Mouse (Mus musculus) frontal cortex, adult (tissue): ENCODE measurements around the gene Ptpn7.

Experiments
- ATAC-seq: cut with Nextera tagmentation; 2 replicates; pipeline ENCODE4 v1.9.2; 2017; ENCODE audit warnings: mild to moderate bottlenecking, moderate library complexity, mixed read lengths; ENCODE audit not compliant: low TSS enrichment

Gene Ptpn7

DNA sequence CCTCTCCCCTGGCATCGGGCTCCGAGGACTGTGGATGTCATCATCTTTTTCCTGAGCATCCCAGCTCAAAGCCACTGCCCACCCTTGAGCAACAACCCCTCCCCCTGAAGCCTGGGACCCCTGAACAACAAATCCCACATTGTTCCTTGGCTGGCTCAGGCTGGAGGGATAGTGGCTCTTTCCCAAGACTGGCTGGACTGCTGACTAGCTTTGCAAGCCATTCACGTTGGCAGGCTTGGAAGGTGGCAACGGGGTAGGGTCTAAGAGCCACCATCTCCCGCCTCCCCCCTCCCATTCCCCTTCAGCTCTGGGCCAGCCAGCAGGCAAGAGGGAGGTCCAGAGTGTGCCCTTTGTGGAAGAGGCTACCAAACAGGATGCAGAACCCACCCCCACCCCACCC lies 26.1 kb downstream of the Ptpn7 start:
- 0 out of 2 replicates have a peak, but pooled peaks have one; percentile 7 for ATAC-seq

DNA sequence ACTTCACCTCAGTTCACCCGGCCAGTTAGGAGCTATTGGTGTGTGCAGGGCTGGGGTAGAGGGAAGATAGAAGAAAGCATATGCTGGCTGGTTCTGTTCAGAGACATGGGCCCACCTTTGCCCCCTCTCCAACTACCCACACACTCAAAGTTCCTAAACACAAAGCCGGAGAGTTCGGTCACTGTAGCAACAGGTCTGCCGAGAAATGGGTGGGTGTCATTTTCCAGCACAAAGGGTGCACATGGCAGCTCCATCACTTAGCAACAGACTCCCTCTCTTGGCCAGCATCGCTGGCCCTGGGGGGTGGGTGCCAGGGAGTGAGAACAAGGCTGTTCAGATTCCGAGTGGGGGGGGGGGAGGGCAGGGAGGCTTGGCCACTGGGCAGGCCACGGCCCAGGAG lies 26.6 kb downstream of the Ptpn7 start:
- ATAC-seq: no peak

- no peak for ATAC-seq
Measured at GRCm38 (mm10) chr1:135159556-135160123, 27.1 kb downstream of the Ptpn7 start.

DNA sequence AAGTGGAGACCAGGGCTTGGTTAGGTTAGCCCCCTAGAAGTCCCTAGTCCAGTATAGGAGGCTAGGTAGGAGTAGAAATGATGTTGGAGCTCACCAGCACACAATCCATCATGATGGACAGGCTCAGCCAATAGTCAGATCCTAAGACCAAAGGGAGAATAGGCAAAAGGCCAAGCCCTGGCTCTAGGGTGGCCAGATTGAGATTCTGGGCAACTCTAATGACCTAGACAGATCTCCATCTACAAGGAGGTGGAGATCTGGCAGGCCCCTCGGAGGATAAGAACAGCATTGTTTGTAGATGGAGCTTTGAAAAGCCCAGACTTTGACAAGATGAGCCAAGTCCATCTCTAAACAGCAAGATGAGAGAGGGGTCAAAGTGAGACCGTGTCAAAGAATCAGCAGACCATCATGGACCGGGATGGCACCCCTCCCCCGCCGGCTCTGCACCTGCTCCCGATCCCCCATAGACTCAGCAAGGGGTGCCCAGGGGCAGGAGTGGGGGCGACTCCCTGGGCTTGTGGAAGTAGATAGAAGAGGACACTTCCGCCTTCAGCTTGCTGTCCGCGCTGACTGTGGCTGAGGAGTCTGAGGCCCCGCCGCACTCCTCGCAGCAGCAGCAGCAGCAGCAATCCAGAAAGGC lies 28.0 kb downstream of the Ptpn7 start:
- no peak for ATAC-seq

- ATAC-seq: peak; percentile 36; the same call in 1 of the 2 replicates
Measured at GRCm38 (mm10) chr1:135162720-135163119, 30.2 kb downstream of the Ptpn7 start.

DNA sequence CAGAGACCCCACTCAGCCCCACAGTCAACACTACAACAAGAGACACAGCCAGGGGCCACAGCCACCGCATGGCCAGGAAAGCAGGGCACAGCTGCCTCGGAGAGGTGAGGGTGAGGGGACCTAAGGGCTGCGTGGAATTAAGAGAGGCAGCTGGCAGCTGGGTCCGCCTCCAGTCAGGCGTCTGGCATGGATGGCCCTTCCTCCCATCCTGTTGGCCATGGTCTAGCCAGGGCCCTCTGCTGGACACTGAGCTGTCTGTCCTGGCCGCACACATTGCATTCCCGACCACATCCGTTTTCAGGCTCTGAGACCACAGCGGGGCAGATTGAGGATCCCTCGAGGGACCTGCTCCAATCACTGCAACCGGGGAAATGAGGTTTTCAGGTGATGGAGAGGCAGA lies 34.9 kb downstream of the Ptpn7 start, which contains the start of gene Gpr37l1:
Gpr37l1 (minus strand) TSS at position 247 of the 400 bp plus-strand sequence.
- ATAC-seq: peak; percentile 32; the same call in 1 of the 2 replicates

DNA sequence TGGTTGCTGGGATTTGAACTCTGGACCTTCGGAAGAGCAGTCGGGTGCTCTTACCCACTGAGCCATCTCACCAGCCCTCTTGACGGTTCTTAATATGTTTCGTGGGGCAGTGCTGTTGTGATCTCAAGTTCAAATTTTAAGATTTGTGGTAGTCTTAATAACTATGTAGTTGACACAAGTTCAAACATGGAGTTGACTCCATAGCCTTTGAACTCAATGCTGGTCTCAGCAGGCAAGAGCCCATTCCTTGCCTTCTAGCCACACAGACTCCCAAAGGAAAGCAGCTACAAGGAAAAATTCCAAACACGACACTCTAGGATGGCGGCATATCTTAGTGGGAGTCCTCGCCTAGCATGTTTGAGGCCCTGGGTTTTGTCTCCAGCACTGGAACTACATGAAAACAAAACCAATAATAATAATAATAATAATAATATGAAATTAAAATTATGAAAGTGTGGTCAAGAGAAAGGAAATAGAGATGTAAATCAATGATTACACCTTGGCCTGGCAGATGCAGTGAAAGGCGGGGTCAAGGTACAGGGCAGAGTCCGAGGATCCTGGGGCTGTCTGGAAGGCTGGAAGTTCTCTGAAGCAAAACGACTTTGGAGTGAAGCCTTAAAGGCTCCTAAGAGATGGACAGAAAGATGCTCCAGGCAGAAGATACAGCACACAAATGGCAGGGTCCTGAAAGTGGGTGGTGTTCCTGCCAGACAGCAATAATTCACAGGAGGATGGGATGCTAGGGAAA lies 36.1 kb downstream of the Ptpn7 start:
- ATAC-seq: no peak

- peak; percentile 31; the same call in 1 of the 2 replicates for ATAC-seq
Measured at GRCm38 (mm10) chr1:135169556-135170224, 37.2 kb downstream of the Ptpn7 start.

DNA sequence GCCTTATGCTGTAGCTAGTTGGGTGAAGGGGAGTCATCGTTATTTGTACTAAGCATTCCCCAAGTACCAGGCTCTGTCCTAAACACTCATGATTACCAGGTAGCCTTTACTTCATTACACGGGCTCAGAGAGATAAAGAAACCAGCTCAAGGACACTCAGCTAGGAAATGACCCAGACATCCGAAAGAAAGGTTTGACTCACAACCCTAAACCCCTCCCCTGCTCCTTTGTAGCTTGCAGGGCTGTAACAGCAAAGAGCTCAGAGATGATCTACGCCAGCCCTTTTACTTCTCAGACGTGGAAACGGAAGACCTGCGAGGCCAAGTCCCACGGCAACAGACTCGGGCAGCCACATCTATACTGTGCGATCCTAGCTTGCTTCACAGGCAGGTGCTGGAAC lies 37.8 kb downstream of the Ptpn7 start:
- ATAC-seq: no peak

DNA sequence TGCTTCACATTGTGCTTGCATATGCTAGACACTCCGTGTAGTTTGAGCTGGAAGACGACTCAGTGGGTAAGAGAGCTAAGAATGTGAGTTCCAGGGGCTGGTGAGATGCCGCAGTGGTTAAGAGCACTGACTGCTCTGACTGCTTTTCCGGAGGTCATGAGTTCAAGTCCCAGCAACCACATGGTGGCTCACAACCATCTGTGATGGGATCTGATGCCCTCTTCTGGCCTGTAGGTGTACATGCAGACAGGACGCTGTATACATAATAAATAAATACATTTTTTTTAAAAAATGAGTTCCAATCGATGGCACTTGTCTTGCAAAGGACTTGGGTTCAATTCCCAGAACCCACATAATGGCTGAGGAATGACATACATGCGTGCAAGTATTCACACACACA lies 38.7 kb downstream of the Ptpn7 start:
- ATAC-seq: no peak

DNA sequence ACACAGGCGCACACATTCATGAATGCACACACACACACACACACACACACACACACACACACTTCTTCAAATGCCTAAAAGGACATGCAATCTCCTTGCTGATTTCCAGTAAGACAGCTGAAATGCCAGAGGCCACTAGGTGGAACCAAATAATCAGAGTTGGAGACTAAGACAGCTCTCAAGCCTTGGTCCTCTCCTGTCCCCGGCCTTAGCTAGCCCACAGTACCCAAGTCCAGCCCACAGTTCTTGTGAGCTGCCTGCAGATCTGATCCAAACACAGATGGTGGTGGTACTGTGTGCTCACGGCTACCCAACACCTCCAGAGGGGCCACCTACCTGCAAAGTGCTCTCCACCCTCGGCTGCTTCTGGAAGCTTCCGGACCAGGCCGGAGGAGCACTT lies 39.5 kb downstream of the Ptpn7 start:
- ATAC-seq: peak; percentile 90

DNA sequence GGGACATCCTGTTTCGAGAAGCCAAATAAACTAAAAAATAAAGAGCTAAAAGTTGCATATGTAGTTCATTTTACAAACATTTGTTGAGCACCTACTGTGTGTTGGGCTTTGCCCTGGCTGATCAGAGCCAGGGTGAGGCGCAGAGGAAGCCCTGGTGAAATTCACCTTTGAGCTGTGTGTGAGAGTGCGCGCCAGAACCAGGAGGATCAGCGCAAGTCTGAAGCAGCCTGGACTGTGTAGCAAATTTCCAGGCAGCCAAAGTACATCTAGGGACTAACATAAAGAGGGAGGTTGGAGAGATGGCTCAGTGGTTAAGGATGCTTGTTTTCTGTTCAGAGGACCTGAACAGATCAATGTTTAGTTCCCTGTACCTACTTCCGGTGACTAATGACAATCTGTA lies 40.8 kb downstream of the Ptpn7 start:
- no peak for ATAC-seq

DNA sequence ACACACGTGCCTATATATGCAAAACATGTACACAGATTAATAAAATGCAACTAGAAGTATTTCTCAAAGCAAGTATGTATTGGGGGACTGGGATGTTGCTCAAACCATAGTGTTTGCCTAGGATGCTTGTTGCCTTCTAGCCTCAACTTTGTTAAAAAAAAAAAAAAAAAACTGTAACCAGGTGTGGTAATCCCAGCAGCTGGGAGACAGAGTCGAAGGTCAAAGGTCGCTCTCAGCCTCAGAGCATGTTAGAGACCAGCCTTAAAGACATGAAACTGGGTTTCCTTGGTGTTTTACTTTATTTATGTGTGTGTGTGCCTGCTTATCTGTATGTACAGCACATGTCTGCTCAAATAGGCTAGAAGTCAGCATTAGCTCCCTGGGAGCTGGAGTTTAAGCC lies 42.7 kb downstream of the Ptpn7 start:
- ATAC-seq: no peak

DNA sequence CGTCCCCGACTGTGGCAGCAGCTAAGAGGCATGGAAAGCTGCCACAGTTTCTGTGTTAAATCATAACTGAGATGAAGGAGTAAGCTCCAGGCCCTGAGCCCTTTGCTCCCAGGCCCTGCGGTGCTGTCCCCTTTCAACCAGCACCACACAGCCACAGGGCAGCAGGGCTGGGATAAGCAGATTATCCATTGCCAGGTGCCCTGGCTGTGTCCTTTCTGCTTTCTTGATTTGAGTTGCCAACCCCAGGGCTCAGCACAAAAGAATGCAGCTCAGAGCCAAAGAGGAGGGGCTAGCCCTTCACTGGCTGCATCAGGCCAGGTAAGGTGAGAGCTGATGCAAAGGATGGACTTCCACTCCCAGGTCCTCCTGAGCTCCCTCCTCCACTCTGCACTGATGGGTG lies 45.2 kb downstream of the Ptpn7 start:
- no peak for ATAC-seq

- ATAC-seq: no peak
Measured at GRCm38 (mm10) chr1:135178863-135179262, 46.4 kb downstream of the Ptpn7 start.

DNA sequence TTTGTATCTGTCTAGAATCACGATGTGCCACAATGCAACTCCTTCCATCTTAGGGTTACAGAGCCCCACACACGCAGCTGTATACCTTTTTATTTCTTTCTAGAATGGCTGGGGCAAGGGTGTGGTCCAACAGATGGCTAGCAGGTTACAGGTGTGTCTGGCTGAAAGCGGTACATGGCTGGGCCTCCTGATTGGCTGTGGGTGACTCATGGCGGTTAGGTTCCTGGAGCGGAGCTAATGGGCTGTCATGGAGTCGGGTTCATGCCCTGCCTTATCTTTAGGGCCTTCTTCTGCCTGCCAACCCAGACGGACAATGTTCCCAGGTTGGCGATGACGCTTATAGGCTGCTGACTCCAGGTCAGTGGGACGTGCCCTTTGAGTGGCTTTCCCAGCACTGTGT lies 48.3 kb downstream of the Ptpn7 start:
- ATAC-seq: no peak

- ATAC-seq: no peak
Measured at GRCm38 (mm10) chr1:135181275-135181674, 48.8 kb downstream of the Ptpn7 start.

DNA sequence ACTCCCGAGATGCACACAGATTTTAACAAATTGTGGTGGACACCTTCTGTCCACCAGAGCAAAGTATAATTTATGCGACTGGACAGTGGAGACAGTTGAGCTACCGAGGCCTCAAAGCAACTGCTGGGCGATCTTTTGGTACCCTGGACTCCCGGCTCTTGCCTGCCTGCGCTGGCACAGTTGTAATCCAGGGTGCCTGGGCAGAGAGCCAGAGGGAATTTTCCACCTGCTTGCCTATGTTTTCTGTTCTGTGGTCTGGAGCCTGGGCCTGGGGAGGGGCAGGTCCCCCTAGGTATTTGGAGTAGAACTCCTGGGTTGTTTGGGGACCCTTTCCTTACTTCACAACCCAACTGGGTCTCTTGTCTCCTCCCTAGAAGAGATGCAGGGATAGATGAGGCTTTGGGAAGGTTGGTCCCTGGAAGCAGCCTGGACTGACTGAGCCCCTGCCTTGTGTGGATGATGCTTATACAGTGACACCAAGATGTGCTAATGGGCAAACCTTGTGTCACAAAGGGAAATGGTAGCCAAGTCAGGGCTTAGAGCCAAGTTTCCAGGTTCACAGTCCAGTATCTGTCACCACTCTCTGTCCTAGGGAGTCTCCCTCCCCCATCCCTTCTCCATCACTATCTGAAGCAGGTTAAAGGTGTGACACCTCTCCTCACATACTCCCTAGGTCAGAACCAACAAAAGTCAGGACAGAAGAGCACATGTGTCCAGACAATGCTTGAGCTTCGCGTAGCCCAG lies 49.6 kb downstream of the Ptpn7 start:
- ATAC-seq: no peak

DNA sequence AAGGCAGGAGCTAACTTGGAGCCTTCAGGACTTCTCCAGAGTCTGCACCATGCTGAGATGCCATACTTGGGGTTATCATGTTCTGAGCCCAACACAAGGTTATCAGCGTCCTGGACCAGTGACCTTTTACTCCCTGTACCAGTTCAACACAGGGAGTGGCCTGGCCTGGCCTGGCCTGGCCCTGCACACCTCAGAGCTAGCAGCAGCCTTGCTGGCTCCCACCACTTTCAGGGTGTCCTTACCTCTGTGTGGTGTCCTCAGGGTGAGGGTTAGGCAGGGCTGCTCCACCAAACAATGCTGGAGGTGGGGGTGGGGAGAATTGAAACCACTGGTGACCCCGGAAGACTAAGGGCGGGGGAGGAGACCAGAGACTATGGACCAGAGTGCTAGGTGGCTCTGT lies 50.5 kb downstream of the Ptpn7 start:
- no peak for ATAC-seq

DNA sequence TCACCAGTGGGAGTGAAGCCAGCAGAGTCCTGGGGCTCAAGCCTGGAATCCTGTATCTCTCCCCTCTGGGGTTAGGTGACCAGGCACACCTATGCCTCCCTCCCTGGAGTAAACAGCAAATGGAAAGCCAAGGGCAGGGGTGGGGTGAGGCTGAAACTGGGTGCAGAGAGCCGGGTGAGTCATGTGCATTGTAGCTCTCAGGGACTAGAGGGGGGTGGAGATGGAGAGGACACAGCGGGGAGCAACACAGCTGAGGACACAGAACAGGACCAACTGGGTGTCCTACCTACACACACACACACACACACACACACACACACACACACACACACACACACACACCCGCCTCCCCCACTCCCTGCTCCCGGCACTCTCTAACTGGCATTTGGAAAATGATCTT lies 50.9 kb downstream of the Ptpn7 start:
- no peak for ATAC-seq

- ATAC-seq: no peak
Measured at GRCm38 (mm10) chr1:135183941-135184570, 51.6 kb downstream of the Ptpn7 start.
